Mouse (Mus musculus) mouse embryonic stem cell (cell line): Measurements from ENCODE around the gene Olfr770.
"Not testable (repeated sequence)": the region's sequence is repeated elsewhere in the genome, so short reads cannot be mapped to it uniquely, and the experiment has no call there.

ENCODE experiments used
- in situ Hi-C, 2 experiments: fragments of 300-500 bp; cut with MboI; formaldehyde crosslinking; loops; 1 replicate in 1 of 2; 3 replicates in 1 of 2; pipeline ENCODE4 v1.14.3; 2019 to 2020; ENCODE audit warnings: low sequenced_read_pairs in 2 of 2, low pct_unique_long_range_greater_than_20kb in 1 of 2, mixed read lengths in 1 of 2; ENCODE audit not compliant: unreplicated experiment in 1 of 2

The Olfr770 gene

DNA sequence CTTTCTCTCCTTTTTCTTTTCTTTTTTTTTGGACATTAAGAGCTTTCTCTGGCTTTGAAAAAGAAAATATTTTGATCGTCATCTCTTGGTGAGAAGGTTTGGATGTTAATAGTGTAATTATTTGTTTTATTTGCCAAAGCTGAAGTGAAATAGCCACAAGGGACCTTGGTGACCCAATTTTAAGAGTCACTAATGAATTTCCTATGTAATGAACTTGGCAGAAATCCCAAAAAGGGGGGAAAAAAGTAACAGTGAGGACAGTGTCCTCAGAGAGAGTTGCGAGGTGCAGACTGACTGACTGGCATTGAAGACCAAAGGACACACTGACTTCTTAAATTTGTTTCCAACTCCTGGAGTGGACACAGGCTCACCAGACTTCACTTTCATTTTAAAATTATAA is at the start of gene Olfr770:
Olfr770 (minus strand) TSS at position 101 of the 400 bp plus-strand sequence.
- in situ Hi-C loops = no loop called here

DNA sequence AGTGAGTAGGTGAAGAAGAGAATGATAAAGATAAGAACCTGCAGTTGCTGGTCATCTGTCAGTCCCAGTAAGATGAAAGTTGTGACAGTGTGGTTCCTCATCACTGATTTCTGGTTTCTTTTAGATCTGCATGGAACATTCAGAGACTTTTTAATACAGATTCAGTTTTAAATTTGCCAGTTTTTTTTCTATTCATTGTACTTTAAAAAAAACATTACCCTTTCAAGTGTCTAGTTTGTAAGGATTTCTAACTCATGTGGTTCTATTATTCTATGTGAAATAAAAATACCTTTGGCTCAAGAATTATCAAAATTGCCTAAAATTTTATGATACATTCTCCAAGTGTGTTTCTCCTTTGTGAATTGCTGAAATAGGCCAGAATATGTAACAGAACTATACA is 48.5 kb upstream of the Olfr770 start, which contains the start of gene Olfr773:
Olfr773 (minus strand) TSS at position 101 of the 400 bp plus-strand sequence.
- in situ Hi-C loops = not testable (repeated sequence)

DNA sequence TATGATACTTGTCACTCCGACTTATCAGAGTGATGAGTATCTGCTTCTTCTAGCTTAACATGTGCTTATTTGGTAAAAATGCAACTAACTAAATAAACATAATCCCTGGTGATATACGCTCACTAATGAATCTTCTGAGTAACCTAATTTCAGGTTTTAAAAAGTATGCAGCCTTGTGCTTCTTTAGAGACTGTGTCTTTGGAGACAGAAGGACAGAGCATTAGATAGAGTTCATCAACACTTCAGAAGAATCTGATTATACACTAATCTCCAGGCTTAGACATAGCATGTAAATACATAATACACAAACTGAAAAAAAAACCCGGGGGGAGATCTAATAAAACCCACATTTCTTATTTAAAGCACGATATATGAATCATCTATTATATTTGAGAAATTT is 39.0 kb upstream of the Olfr770 start, which contains the start of gene Olfr772:
Olfr772 (minus strand) TSS at position 101 of the 400 bp plus-strand sequence.
- in situ Hi-C loops = not testable (repeated sequence)

DNA sequence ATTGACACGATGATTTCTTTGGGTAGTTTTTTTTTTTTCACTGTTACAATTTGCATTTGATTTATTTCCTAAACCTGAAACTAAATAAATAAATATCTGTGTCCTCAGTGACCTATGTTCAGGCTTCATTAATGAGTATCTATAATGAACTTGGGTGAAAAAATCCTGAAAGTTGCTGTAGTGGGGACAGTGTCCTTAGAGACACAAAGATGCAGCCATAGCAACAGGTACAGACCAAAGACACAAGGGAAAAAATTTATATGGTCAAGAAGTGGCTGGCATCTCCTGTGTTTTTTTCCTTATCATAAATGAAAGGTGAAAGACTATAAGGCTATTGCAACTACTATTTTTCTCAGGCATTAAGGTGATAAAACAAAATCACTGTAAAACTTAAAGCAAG is 25.9 kb upstream of the Olfr770 start, which contains the start of gene Olfr771:
Olfr771 (minus strand) TSS at position 101 of the 400 bp plus-strand sequence.
- in situ Hi-C loops = no loop called here

DNA sequence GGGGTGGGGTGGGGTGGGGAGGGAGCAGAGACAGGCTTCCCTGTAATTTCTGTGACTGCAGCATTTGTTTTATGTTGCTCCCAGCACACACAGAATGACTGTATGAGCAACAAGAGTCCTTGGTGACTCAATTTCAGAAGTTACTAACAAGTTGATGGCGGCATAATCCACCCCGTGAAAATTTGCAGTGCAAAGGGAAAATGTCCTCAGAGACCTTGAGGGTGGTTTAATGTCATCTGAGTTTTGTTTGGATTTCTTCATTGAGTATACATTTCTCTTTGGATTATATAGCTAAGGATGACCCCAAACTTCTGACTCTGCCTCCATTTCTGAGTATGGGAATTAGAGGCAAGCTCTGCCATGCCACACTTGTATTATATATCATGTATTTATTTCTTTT is 21.0 kb downstream of the Olfr770 start, which contains the start of gene Olfr769:
Olfr769 (minus strand) TSS at position 101 of the 400 bp plus-strand sequence.
- in situ Hi-C loops = no loop called here

GRCm38 (mm10) chr10:129115146-129115545 is 23.7 kb downstream of the Olfr770 start:
- in situ Hi-C loops = no loop called here

GRCm38 (mm10) chr10:129101231-129101630 is 37.6 kb downstream of the Olfr770 start:
- in situ Hi-C loops = no loop called here

GRCm38 (mm10) chr10:129099275-129099674 is 39.5 kb downstream of the Olfr770 start, which contains the start of gene Olfr768:
Gene Olfr768 (minus strand): TSS chr10:129099375.
- in situ Hi-C loops = no loop called here

- in situ Hi-C loops = not testable (repeated sequence)
These were observed 56.0 kb downstream of the Olfr770 start, which contains the start of gene Olfr767 for GRCm38 (mm10) chr10:129082810-129083209. Gene Olfr767 (minus strand): TSS chr10:129082910.
